Mouse (Mus musculus): ENCODE results near the gene Shb.

DNA sequence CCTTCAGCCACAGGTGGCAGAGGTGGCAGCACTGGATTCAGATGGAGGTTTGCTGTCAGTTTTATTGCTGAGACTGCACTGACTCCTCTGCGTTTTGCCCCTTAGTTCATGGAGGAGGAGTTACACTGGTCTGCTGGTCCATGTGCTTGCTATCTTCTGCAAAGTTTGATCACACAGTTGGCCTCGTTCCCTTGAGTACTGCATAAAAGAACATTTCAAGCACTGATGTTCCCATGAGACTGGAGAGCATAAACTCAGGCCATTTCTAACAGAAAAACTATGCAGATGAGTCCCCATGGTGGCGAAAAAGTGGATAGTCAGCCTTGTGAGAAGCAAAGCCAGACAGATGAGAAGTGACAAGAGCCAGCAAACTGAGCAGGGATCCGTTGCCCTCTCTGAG is 155.7 kb downstream of the Shb start:
- no peak for TF ChIP-seq CTCF (IDR thresholded peaks at IDR 0.05; ENCODE audit: control insufficient read depth, insufficient read depth, low read length)
- TF ChIP-seq POLR2A (IDR thresholded peaks at IDR 0.05; ENCODE audit: borderline replicate concordance, control insufficient read depth, low read depth, low read length), result no peak

Data from bone marrow, adult 2 months (tissue).